In genomic region chr7:141585288-141585687, GRCm38 (mm10) we compare ENCODE assay signal across 14 mouse cellular contexts. TPM values are rescaled to one million over a fixed set of nuclear protein-coding genes. Genes with fewer than 3 reads are reported as not detected.
DNase-seq lines count a peak whose midpoint lies in the region; ATAC-seq and TF ChIP-seq lines count a peak whose summit lies in the region.
"Had no signal": no experiment of that assay in that cellular context is flagged by ENCODE, and none has a peak within 500 bp of the region (broad histone marks: within the 10 kb centered on the region; RNA-seq: fewer than 3 reads in every experiment).

No protein-coding gene starts in this region.

- no peak overlapping the region for H3K4me3 ChIP-seq in lung, embryonic 14.5 days (ENCODE audit: low read depth, low read length)
- H3K4me3 ChIP-seq in liver, embryonic 13.5 days (replicated peaks) = peak overlapping the region; percentile 28
- no peak overlapping the region for H3K4me3 ChIP-seq in stomach, embryonic 15.5 days (replicated peaks)
- no peak overlapping the region for H3K4me3 ChIP-seq in midbrain, embryonic 11.5 days (ENCODE audit: low read depth, low read length)
- H3K4me3 ChIP-seq: midbrain, embryonic 15.5 days had no signal

- TF ChIP-seq CTCF in lung, embryonic 14.5 days (IDR thresholded peaks at IDR 0.05; ENCODE audit: low read depth) = no peak

- H3K27me3 ChIP-seq in lung, embryonic 14.5 days (ENCODE audit: insufficient read depth, low read length) = no peaks in the 10 kb centered on the region
- H3K27me3 ChIP-seq in liver, embryonic 13.5 days = no peaks in the 10 kb centered on the region
- H3K27me3 ChIP-seq in stomach, embryonic 15.5 days (replicated peaks) = no peaks in the 10 kb centered on the region
- no peaks in the 10 kb centered on the region for H3K27me3 ChIP-seq in midbrain, embryonic 11.5 days (ENCODE audit: control insufficient read depth, insufficient read depth, low read length)
- H3K27me3 ChIP-seq: midbrain, embryonic 15.5 days had no signal

- no peak overlapping the region for H3K9ac ChIP-seq in lung, embryonic 14.5 days
- peak overlapping the region; percentile 72 for H3K9ac ChIP-seq in liver, embryonic 13.5 days
- H3K9ac ChIP-seq in stomach, embryonic 15.5 days = no peak overlapping the region
- H3K9ac ChIP-seq in midbrain, embryonic 11.5 days (ENCODE audit: low read length) = no peak overlapping the region
- H3K9ac ChIP-seq: midbrain, embryonic 15.5 days had no signal

- no peaks in the 10 kb centered on the region for H3K9me3 ChIP-seq in lung, embryonic 14.5 days (ENCODE audit: low read depth, low read length)
- no peaks in the 10 kb centered on the region for H3K9me3 ChIP-seq in liver, embryonic 13.5 days (replicated peaks)
- no peaks in the 10 kb centered on the region for H3K9me3 ChIP-seq in stomach, embryonic 15.5 days
- H3K9me3 ChIP-seq in midbrain, embryonic 11.5 days (ENCODE audit: control insufficient read depth, low read length) = no peaks in the 10 kb centered on the region
- H3K9me3 ChIP-seq: midbrain, embryonic 15.5 days had no signal

- ATAC-seq in lung, embryonic 14.5 days (ENCODE audit: insufficient read depth) = peak; percentile 70; the same call in 1 of the 2 replicates
- ATAC-seq in common myeloid progenitor, adult 5-6 weeks (replicated peaks; ENCODE audit: low read depth, poor library complexity, severe bottlenecking) = peak; percentile 67
- peak; percentile 99 for ATAC-seq in liver, embryonic 13.5 days (ENCODE audit: low read depth)
- ATAC-seq in stomach, embryonic 15.5 days (ENCODE audit: insufficient read depth, low FRiP score, low read depth) = peak; percentile 88
- ATAC-seq in midbrain, embryonic 11.5 days (ENCODE audit: low FRiP score) = no peak
- ATAC-seq: CD4-positive, CD25-positive, alpha-beta regulatory T cell, adult 4 months; forebrain, embryonic 16.5 days; midbrain, embryonic 15.5 days had no signal

- WGBS in lung, embryonic 14.5 days = 69% methylated on average over 4 of the region's 4 CpGs
- WGBS in liver, embryonic 13.5 days (ENCODE audit: insufficient replicate concordance) = 17% methylated on average over 4 of the region's 4 CpGs
- WGBS in stomach, embryonic 15.5 days = 59% methylated on average over 4 of the region's 4 CpGs
- 87% methylated on average over 4 of the region's 4 CpGs for WGBS in midbrain, embryonic 11.5 days

- H3K4me2 ChIP-seq in lung, embryonic 14.5 days = no peak overlapping the region
- peak overlapping the region; percentile 63 for H3K4me2 ChIP-seq in liver, embryonic 13.5 days
- H3K4me2 ChIP-seq in stomach, embryonic 15.5 days = no peak overlapping the region
- H3K4me2 ChIP-seq in midbrain, embryonic 11.5 days = no peak overlapping the region
- H3K4me2 ChIP-seq: midbrain, embryonic 15.5 days had no signal

- no peaks in the 10 kb centered on the region for H3K4me1 ChIP-seq in lung, embryonic 14.5 days (ENCODE audit: insufficient read depth)
- H3K4me1 ChIP-seq in liver, embryonic 13.5 days (replicated peaks) = peaks cover 90% of the 10 kb centered on the region
- no peaks in the 10 kb centered on the region for H3K4me1 ChIP-seq in stomach, embryonic 15.5 days
- H3K4me1 ChIP-seq in midbrain, embryonic 11.5 days (ENCODE audit: control insufficient read depth, insufficient read depth, low read length) = no peaks in the 10 kb centered on the region
- H3K4me1 ChIP-seq: midbrain, embryonic 15.5 days had no signal

- no peak overlapping the region for H3K27ac ChIP-seq in lung, embryonic 14.5 days (ENCODE audit: low read depth)
- peak overlapping the region; percentile 98 for H3K27ac ChIP-seq in liver, embryonic 13.5 days
- 0 out of 2 replicates have a peak overlapping the region, but pooled peaks have one; percentile 11 for H3K27ac ChIP-seq in stomach, embryonic 15.5 days
- no peak overlapping the region for H3K27ac ChIP-seq in midbrain, embryonic 11.5 days (ENCODE audit: low read depth, low read length)
- H3K27ac ChIP-seq: midbrain, embryonic 15.5 days had no signal

- peaks cover 18% of the 10 kb centered on the region for H3K36me3 ChIP-seq in lung, embryonic 14.5 days (ENCODE audit: insufficient read depth)
- H3K36me3 ChIP-seq in liver, embryonic 13.5 days = peaks cover 36% of the 10 kb centered on the region
- H3K36me3 ChIP-seq in stomach, embryonic 15.5 days = peaks cover 16% of the 10 kb centered on the region; the same call in 1 of the 2 replicates
- H3K36me3 ChIP-seq in midbrain, embryonic 11.5 days (ENCODE audit: control insufficient read depth, insufficient read depth, low read length) = no peaks in the 10 kb centered on the region

- no peak for DNase-seq in lung, embryonic 14.5 days
- DNase-seq in lung, adult 18-20 months = no peak
- DNase-seq in liver, embryonic 13.5 days = peak; percentile 84
- no peak for DNase-seq in frontal cortex, postnatal 10 days (ENCODE audit: low spot score in 2 of 2)
- DNase-seq in midbrain, embryonic 11.5 days (ENCODE audit: low spot score, missing footprints) = no peak
- no peak for DNase-seq in ovary, postnatal 10 days (ENCODE audit: low spot score)
- DNase-seq: heart, postnatal 36 days; kidney, adult 9 months; right cerebral cortex, postnatal 25 days had no signal

RNA-seq across cellular contexts. Expression of gene Ap2a2, which starts 23.3 kb away (rescaled TPM):
- 63.1 and 67.6 TPM in 2 replicates for polyA plus RNA-seq in lung, embryonic 14.5 days (2014; fragmentation: Nextera tagmentation; extraction: Ambion mirVana)
- 26.6 and 27.8 TPM in 2 replicates for total RNA-seq in common myeloid progenitor, adult 5-6 weeks (2017)
- 65.4 and 73.2 TPM in 2 replicates for polyA plus RNA-seq in liver, embryonic 13.5 days (2015; fragmentation: Nextera tagmentation; extraction: Ambion mirVana)
- polyA plus RNA-seq in stomach, embryonic 15.5 days (2015; fragmentation: Nextera tagmentation; extraction: Ambion mirVana) = 78.4 TPM in 2 replicates
- polyA plus RNA-seq in midbrain, embryonic 11.5 days (2014; fragmentation: Nextera tagmentation; extraction: Ambion mirVana) = 76.6 and 81.1 TPM in 2 replicates

RNA-seq across cellular contexts. Expression of gene Chid1, which starts 45.6 kb away (rescaled TPM):
- polyA plus RNA-seq in lung, embryonic 14.5 days (2014; fragmentation: Nextera tagmentation; extraction: Ambion mirVana) = 33.0 and 35.9 TPM in 2 replicates
- total RNA-seq in common myeloid progenitor, adult 5-6 weeks (2017) = 25.4 and 27.5 TPM in 2 replicates
- polyA plus RNA-seq in liver, embryonic 13.5 days (2015; fragmentation: Nextera tagmentation; extraction: Ambion mirVana) = 28.0 and 31.3 TPM in 2 replicates
- 50.7 and 58.0 TPM in 2 replicates for polyA plus RNA-seq in stomach, embryonic 15.5 days (2015; fragmentation: Nextera tagmentation; extraction: Ambion mirVana)
- 23.3 and 26.4 TPM in 2 replicates for polyA plus RNA-seq in midbrain, embryonic 11.5 days (2014; fragmentation: Nextera tagmentation; extraction: Ambion mirVana)

Comparison
In these comparisons a context has a peak if more than half of its experiments do, and no peak if none do; other contexts are left out.
1. H3K27ac ChIP-seq: peak in liver, embryonic 13.5 days (single experiment) and stomach, embryonic 15.5 days (single experiment); none in lung, embryonic 14.5 days (single experiment) and midbrain, embryonic 11.5 days (single experiment).